Mouse (Mus musculus) MEL (cell line): ENCODE measurements around the gene Lnx2. TPM values are rescaled to one million over a fixed set of nuclear protein-coding genes. Genes with fewer than 3 reads are reported as not detected.

Experiments used
- DNase-seq: peaks from one replicate; pipeline ENCODE4 v3.0.0; 2011; ENCODE audit warnings: low read depth, low spot score
- H3K27ac ChIP-seq: 2 replicates; pipeline ENCODE4 v1.5.1; 2012; ENCODE audit warnings: low read depth, mild to moderate bottlenecking, control low read depth, low read length, moderate library complexity; ENCODE audit not compliant: control insufficient read depth
- H3K27me3 ChIP-seq, 2 experiments: fragments of 150-350 bp in 1 of 2; sonication (generic) in 1 of 2; 2 replicates each; pipeline ENCODE4 v1.6.1; 2012; ENCODE audit warnings: low read length in 2 of 2, mild to moderate bottlenecking in 2 of 2, improper control_type of control experiment in 1 of 2, moderate library complexity in 1 of 2; ENCODE audit not compliant: insufficient read depth in 2 of 2, control insufficient read depth in 1 of 2
- H3K36me3 ChIP-seq, 2 experiments: 2 replicates each; pipeline ENCODE4 v1.6.1; 2012 to 2014; ENCODE audit warnings: low read length in 2 of 2, improper control_type of control experiment in 1 of 2, inconsistent platforms in 1 of 2, mild to moderate bottlenecking in 1 of 2; ENCODE audit not compliant: insufficient read depth in 2 of 2, control insufficient read depth in 1 of 2
- H3K4me1 ChIP-seq, 2 experiments: fragments of 150-350 bp in 1 of 2; sonication (generic) in 1 of 2; 2 replicates each; pipeline ENCODE4 v1.6.1; 2012; ENCODE audit warnings: low read length in 2 of 2, improper control_type of control experiment in 1 of 2, mild to moderate bottlenecking in 1 of 2; ENCODE audit not compliant: insufficient read depth in 2 of 2, control insufficient read depth in 1 of 2
- H3K4me3 ChIP-seq, 2 experiments: fragments of 150-350 bp in 1 of 2; sonication (generic) in 1 of 2; 2 replicates each; pipeline ENCODE4 v1.5.1; 2012; ENCODE audit warnings: low read depth in 2 of 2, low read length in 2 of 2, mild to moderate bottlenecking in 2 of 2, moderate library complexity in 2 of 2, control low read depth in 1 of 2, improper control_type of control experiment in 1 of 2; ENCODE audit not compliant: control insufficient read depth in 1 of 2, insufficient read depth in 1 of 2
- H3K79me2 ChIP-seq: 2 replicates; pipeline ENCODE4 v1.6.1; 2012; ENCODE audit warnings: mild to moderate bottlenecking, low read length, moderate library complexity; ENCODE audit not compliant: control insufficient read depth, poor library complexity, insufficient read depth
- H3K9ac ChIP-seq: 2 replicates; pipeline ENCODE4 v1.6.1; 2012; ENCODE audit warnings: low read depth, mild to moderate bottlenecking, control low read depth, low read length, moderate library complexity; ENCODE audit not compliant: control insufficient read depth, poor library complexity, severe bottlenecking
- H3K9me3 ChIP-seq: fragments of 150-350 bp; sonication (generic); replicated peaks from 2 replicates; pipeline ENCODE4 v1.6.1; 2012; ENCODE audit warnings: mild to moderate bottlenecking, low read length, improper control_type of control experiment, moderate library complexity; ENCODE audit not compliant: insufficient read depth
- CHD1 ChIP-seq: IDR thresholded peaks from 2 replicates; pipeline ENCODE4 v1.6.1; 2012; ENCODE audit warnings: low read depth, mild to moderate bottlenecking, inconsistent platforms, low read length, improper control_type of control experiment
- CTCF ChIP-seq, 3 experiments: IDR thresholded peaks in 2 of 3; conservative IDR thresholded peaks in 1 of 3; 2 replicates each; pipeline ENCODE4 v1.5.1; 2011 to 2012; ENCODE audit warnings: low read length in 3 of 3, low read depth in 2 of 3, mild to moderate bottlenecking in 2 of 3, improper control_type of control experiment in 1 of 3, inconsistent platforms in 1 of 3, mixed read lengths in 1 of 3, moderate library complexity in 1 of 3; ENCODE audit not compliant: control insufficient read depth in 1 of 3, insufficient read depth in 1 of 3, poor library complexity in 1 of 3, severe bottlenecking in 1 of 3
- EP300 ChIP-seq, 2 experiments: IDR thresholded peaks; 2 replicates each; pipeline ENCODE4 v1.6.1; 2011; ENCODE audit warnings: improper control_type of control experiment in 2 of 2, low read length in 2 of 2, low read depth in 1 of 2, mild to moderate bottlenecking in 1 of 2
- GABPA ChIP-seq: IDR thresholded peaks from 2 replicates; pipeline ENCODE4 v1.6.1; 2012; ENCODE audit warnings: low read depth, mild to moderate bottlenecking, inconsistent platforms, low read length, improper control_type of control experiment, moderate library complexity
- JUND ChIP-seq: IDR thresholded peaks from 2 replicates; pipeline ENCODE4 v1.6.1; 2011; ENCODE audit warnings: low read depth, mild to moderate bottlenecking, improper control_type of control experiment, low read length
- KAT2A ChIP-seq: conservative IDR thresholded peaks from 2 replicates; pipeline ENCODE4 v1.6.1; 2012; ENCODE audit warnings: low read depth, low read length, improper control_type of control experiment, inconsistent platforms
- MAX ChIP-seq: IDR thresholded peaks from 2 replicates; pipeline ENCODE4 v1.6.1; 2011; ENCODE audit warnings: low read length, improper control_type of control experiment
- MAZ ChIP-seq: IDR thresholded peaks from 2 replicates; pipeline ENCODE4 v1.6.1; 2012; ENCODE audit warnings: low read depth, mild to moderate bottlenecking, inconsistent platforms, low read length, improper control_type of control experiment
- MXI1 ChIP-seq: IDR thresholded peaks from 2 replicates; pipeline ENCODE4 v1.6.1; 2011; ENCODE audit warnings: mild to moderate bottlenecking, low read depth, low read length, improper control_type of control experiment
- MYC ChIP-seq: IDR thresholded peaks from 2 replicates; pipeline ENCODE4 v1.6.1; 2011; ENCODE audit warnings: low read depth, mild to moderate bottlenecking, low read length, improper control_type of control experiment, moderate library complexity
- POLR2A ChIP-seq, 2 experiments: IDR thresholded peaks; 2 replicates each; pipeline ENCODE4 v1.6.1; 2011 to 2012; ENCODE audit warnings: low read length in 2 of 2, mild to moderate bottlenecking in 2 of 2, control low read depth in 1 of 2, improper control_type of control experiment in 1 of 2, low read depth in 1 of 2, moderate library complexity in 1 of 2; ENCODE audit not compliant: control insufficient read depth in 1 of 2, insufficient read depth in 1 of 2, poor library complexity in 1 of 2
- POLR2AphosphoS2 ChIP-seq: IDR thresholded peaks from 2 replicates; pipeline ENCODE4 v1.6.1; 2011; ENCODE audit warnings: low read length, improper control_type of control experiment
- POLR2AphosphoS5 ChIP-seq: IDR thresholded peaks from 2 replicates; pipeline ENCODE4 v1.6.1; 2012; ENCODE audit warnings: low read depth, borderline replicate concordance, mild to moderate bottlenecking, inconsistent platforms, low read length, moderate library complexity, mixed read lengths
- RCOR1 ChIP-seq: IDR thresholded peaks from 2 replicates; pipeline ENCODE4 v1.6.1; 2012; ENCODE audit warnings: low read depth, mild to moderate bottlenecking, inconsistent platforms, low read length, improper control_type of control experiment
- SIN3A ChIP-seq: IDR thresholded peaks from 2 replicates; pipeline ENCODE4 v1.6.1; 2012; ENCODE audit warnings: low read length, improper control_type of control experiment, inconsistent platforms
- SMC3 ChIP-seq: IDR thresholded peaks from 2 replicates; pipeline ENCODE4 v1.6.1; 2011; ENCODE audit warnings: low read depth, low read length, improper control_type of control experiment
- TAL1 ChIP-seq: IDR thresholded peaks from 2 replicates; pipeline ENCODE4 v1.6.1; 2012; ENCODE audit warnings: mild to moderate bottlenecking, inconsistent platforms, low read length, moderate library complexity, mixed read lengths
- UBTF ChIP-seq: IDR thresholded peaks from 2 replicates; pipeline ENCODE4 v1.6.1; 2012; ENCODE audit warnings: low read depth, mild to moderate bottlenecking, inconsistent platforms, low read length, improper control_type of control experiment, moderate library complexity, borderline replicate concordance; ENCODE audit not compliant: insufficient read depth
- USF1 ChIP-seq: IDR thresholded peaks from 2 replicates; pipeline ENCODE4 v1.6.1; 2014; ENCODE audit warnings: low read depth, mild to moderate bottlenecking, inconsistent platforms, low read length, improper control_type of control experiment, moderate library complexity
- ZC3H11A ChIP-seq: IDR thresholded peaks from 2 replicates; pipeline ENCODE4 v1.6.1; 2012; ENCODE audit warnings: low read depth, mild to moderate bottlenecking, inconsistent platforms, low read length, improper control_type of control experiment
- ZMIZ1 ChIP-seq: IDR thresholded peaks from 2 replicates; pipeline ENCODE4 v1.6.1; 2012; ENCODE audit warnings: low read depth, mild to moderate bottlenecking, inconsistent platforms, low read length, improper control_type of control experiment, moderate library complexity
- polyA plus RNA-seq, 2 experiments: library from polyadenylated mRNA; stranded (reverse) in 1 of 2; unstranded in 1 of 2; fragments of >175 nt in 1 of 2; fragments of >200 nt in 1 of 2; gene quantifications; 2 replicates each; pipeline versions ENCODE4 v1.2.1 to v1.2.4; 2012; ENCODE audit warnings: low replicate concordance in 2 of 2, low read depth in 1 of 2; ENCODE audit not compliant: insufficient read length in 2 of 2, insufficient read depth in 1 of 2, missing spikeins in 1 of 2
- total RNA-seq: library from RNA; depleted of rRNA; stranded (reverse); fragments of 300-350 nt; gene quantifications from 2 replicates; pipeline ENCODE4 v1.2.3, GENCODE M21; 2012

Lnx2 gene
- total and polyA plus RNA-seq, 3 experiments: 22.0 to 26.1 TPM; not detected in 1

DNA sequence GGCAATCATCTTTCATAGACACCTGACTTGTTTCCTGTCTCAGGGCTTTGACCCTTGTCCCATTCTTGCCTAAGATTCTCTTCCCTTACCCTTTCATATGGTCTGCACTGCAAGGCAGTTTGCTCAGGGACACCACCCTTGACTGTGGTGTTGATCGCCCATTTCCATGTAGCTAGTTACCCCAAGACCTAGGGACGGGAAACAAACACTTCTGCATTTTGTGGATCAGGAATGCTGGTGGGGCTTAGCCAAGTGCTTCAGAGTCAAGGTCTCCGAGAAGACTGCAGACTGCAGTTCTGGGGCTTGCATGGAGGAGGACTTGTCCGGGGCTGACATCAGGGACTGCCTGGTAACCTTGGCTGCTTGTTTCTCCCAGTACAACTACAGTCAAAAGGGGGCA, 10.4 kb upstream of the Lnx2 start:
- H3K79me2 ChIP-seq: peaks cover 12% of the 10 kb centered on the region
- no peak overlapping the region for H3K27ac ChIP-seq
- H3K9ac ChIP-seq: no peak overlapping the region
- 0 out of 4 replicates have a peak, but pooled peaks cover 0 to 8% of the 10 kb centered on the region in 2 experiments for H3K4me1 ChIP-seq
- DNase-seq: no peak
- TF ChIP-seq GABPA: no peak
- TF ChIP-seq MAZ: no peak
- no peak for TF ChIP-seq KAT2A
- TF ChIP-seq POLR2AphosphoS5: no peak
- peaks cover 2 to 8% of the 10 kb centered on the region in 2 experiments for H3K36me3 ChIP-seq
- H3K27me3 ChIP-seq: no peaks in the 10 kb centered on the region
- no peaks in the 10 kb centered on the region for H3K9me3 ChIP-seq
- H3K4me3 ChIP-seq: no peak overlapping the region

DNA sequence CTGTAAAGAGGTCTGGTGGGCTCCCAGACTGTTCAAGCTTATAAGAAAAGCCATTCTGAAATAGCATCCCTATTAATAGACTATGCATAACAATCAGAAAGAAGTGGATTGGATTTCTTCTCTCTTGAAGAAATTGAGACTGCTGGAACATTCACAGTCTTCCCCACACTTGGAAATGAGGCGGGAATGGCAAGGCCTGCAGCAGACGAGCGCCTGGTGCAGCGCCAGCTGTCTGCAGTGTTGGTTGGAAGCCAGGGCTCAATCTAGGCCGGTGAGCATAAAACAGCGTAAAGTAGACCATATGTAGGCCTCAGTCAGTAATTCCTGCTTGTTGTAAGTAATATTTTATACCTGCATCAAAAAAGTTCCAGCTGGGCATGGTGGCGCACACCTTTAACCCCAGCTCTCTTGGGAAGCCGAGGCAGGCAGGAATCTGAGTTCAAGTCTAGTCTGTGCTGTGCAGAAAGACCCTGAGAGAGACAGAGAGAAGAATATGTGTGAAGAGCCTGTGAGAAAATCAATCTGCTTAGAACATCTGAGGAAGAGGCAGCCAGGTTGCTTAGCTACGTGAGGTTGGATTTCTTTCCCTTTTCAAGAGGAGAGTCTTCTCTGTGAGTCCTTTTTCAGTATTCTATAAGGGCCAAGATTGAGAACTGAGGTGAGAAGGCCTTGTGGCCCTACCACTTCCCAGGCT, 9.0 kb upstream of the Lnx2 start:
- no peak overlapping the region for H3K9ac ChIP-seq
- peaks cover 5 to 7% of the 10 kb centered on the region in 2 experiments for H3K36me3 ChIP-seq
- peaks cover 19% of the 10 kb centered on the region for H3K79me2 ChIP-seq
- H3K4me1 ChIP-seq: 0 out of 4 replicates have a peak, but pooled peaks cover 0 to 8% of the 10 kb centered on the region in 2 experiments
- H3K4me3 ChIP-seq: no peak overlapping the region
- DNase-seq: no peak
- H3K27ac ChIP-seq: no peak overlapping the region
- no peaks in the 10 kb centered on the region for H3K27me3 ChIP-seq
- TF ChIP-seq POLR2AphosphoS2 (no peak), JUND (no peak), ZC3H11A (no peak), RCOR1 (no peak), UBTF (no peak), USF1 (no peak), MYC (no peak), KAT2A (no peak), POLR2A (IDR thresholded peaks at IDR 0.05; ENCODE audit: control insufficient read depth in 1 of 2, insufficient read depth in 1 of 2, low read depth in 1 of 2, low read length in 2 of 2, poor library complexity in 1 of 2) (no peak), TAL1 (no peak), CHD1 (no peak), EP300 (IDR thresholded peaks at IDR 0.05; ENCODE audit: low read depth in 1 of 2, low read length in 2 of 2) (no peak), CTCF (IDR thresholded peaks at IDR 0.05 in 2 of 3, conservative IDR thresholded peaks at IDR 0.05 in 1 of 3; ENCODE audit: control insufficient read depth in 1 of 3, insufficient read depth in 1 of 3, low read depth in 2 of 3, low read length in 3 of 3, poor library complexity in 1 of 3, severe bottlenecking in 1 of 3) (no peak), MXI1 (no peak), ZMIZ1 (no peak), SIN3A (no peak), SMC3 (no peak), MAX (no peak)
- no peaks in the 10 kb centered on the region for H3K9me3 ChIP-seq
